Mouse (Mus musculus): ENCODE measurements around the gene Smim8.
"Not testable (repeated sequence)": the region's sequence is repeated elsewhere in the genome, so short reads cannot be mapped to it uniquely, and the experiment has no call there.

The Smim8 gene

DNA sequence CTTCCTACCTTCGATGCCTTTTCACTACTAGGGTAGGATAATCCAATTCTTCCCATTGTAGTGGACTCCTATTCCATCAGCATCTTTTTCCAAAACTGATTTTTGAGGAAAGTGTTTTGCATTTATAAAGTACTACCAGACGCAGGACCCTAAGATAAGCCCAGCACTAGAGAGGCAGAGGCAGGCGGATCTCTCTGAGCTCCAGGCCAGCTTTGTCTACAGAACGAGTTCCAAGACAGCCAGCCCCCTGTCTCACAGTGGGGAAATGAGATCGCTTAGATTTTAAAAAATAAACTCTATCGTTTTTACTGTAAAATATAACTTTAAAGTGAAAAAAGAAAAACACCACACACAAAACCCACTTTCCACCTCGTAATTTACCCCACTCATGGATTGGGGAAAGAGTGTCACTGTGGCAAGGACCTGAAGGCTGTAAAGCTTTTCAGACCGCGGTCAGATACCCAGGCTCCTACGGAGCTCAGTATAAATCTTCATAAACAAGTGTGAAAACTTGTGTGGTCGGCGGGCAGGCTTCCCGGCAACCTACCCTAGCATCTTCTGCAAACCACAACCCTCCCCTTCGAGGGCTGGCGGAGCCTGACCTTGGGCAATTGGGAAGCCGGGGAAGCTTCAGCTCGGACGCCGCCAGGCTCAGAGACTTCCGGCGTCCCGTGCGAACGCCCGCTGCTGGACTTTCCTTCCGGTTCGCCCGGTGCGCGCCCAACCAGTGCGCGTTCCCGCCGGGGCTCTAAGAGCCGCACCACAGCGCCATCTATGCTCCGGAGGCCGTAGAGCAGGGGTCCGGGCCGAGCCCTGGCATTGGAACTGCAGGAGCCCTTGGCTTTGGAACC lies at the start of gene Smim8:
TSS of gene Smim8 (minus strand) at position 747 of the 851 bp plus-strand sequence.
- peak; percentile 94 for DNase-seq (ENCODE audit: low read depth, low spot score)

DNA sequence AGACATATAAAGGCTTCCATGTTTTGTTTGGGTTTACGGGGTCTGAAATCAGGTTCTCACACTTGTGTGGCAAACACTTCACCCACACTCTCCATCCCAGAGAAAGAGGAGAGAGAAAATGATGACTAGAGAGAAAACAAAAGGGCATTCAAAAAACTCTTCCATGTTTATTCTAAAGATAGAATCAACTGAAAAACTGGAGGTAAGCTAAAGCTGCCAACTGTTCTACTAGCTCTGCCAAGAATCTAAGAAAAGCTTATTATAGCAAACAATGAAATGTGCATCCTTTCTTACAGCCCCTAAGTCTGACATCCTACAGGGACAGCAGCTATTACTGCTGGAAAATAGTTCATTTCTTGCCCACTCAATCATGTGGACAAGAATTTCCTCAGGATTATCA lies 45.7 kb upstream of the Smim8 start:
- no peak for DNase-seq (ENCODE audit: low read depth, low spot score)

DNA sequence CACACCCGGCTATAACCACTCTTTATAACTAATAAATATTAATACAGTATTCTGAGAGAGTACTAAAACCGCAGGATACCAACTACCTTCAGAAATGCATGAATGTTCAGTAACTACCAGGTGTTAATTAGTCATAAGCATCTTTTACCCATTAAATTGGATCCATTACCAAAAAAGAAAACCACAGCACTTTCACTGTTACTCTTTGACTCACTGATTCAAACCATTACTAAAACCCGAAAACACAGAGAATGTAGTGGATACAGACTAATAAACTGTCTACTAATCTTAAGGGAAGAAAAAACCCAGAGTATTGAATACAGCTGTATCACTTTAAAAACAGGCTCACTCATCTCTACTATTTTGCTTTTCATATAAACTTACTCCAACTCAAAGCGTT lies 41.7 kb upstream of the Smim8 start:
- DNase-seq (ENCODE audit: low read depth, low spot score): no peak

DNA sequence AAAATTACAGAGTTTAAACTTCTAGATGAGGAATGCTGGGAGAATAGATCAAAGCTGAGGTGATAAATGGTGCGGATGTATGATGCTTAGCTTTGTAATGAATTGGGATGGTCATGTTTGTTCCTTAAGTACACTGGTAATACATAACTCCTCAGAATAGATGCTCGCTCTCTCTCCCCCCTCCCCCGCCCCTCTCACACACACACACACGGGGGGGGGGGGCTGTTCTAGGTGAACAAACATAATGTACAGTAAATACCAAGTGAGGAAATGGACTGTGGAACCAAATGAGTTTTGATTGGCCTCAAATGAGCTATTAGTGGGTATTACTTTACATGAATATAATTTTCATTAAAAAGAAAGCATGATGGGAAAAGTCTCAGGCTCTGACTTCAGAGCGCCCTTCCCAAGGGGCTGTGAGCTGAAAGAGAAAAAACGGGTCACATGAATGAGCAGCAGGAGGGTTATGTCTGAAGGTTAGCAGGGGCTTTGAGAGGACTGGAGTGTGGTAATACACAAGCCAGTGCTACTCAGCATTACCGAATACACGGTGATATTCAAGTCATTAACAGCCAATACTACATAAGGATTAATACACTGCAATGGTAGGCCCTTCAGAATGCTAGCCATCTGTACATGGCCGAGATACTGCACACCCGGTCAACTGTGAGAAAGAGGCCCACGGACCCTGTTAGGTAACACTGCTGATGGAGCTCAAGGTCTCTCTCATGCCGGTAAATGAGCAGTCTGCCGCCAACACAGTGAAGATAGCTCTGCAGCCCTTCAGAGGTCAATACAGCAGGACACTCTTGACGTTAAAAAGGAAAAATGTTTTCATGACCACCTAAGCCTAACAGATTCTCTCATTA lies 23.2 kb upstream of the Smim8 start:
- DNase-seq (ENCODE audit: low read depth, low spot score): no peak

DNA sequence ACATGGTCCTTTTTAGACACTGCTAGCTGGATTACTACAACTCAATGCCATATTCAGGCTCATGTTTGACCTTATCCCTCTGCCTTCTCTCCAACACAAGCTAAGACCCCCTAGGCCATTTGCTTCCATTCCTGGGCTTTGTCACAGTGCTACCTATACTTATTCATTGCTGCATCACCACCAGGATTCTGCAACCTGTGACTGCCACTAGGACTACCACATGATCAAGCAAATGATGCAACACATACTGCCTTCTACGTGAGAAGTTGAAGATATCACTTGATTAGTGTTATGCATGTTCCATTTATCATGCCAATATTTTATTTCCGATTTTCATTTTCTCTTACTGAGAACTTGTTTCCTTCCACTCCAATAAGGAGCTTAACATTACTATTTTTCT lies 19.8 kb upstream of the Smim8 start:
- no peak for DNase-seq (ENCODE audit: low read depth, low spot score)

DNA sequence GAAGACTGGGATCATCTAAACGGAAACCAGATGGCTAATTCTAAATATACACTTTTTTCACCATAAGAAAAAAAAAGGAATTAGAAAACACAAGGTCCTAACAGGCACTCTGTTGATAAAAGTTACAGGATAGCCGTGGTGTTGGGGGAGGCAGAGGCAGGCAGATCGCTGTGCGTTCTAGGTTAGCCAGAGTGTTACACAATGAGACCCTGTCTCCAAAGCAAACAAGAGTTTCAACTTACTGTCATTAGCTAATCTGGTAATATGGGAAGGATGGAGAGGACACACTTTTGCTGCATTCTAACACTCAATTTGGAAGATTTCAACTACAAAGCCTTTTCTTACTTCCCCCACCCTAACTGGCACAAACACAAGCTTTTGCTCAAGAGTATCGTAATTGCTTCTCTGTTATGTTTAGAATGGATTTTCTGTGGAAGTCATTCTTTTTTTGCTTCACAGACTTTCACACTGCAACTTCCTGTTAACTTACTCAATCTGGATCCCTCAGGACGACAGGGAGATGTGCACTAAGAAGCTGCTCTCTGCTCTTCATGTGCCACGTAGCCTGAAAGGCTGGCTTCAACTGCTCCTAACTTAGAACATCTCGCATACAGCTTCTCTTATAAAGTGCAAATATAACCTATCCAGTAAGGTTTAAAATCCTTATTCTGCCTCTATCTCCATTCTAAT lies 19.2 kb upstream of the Smim8 start:
- no peak for DNase-seq (ENCODE audit: low read depth, low spot score)

DNA sequence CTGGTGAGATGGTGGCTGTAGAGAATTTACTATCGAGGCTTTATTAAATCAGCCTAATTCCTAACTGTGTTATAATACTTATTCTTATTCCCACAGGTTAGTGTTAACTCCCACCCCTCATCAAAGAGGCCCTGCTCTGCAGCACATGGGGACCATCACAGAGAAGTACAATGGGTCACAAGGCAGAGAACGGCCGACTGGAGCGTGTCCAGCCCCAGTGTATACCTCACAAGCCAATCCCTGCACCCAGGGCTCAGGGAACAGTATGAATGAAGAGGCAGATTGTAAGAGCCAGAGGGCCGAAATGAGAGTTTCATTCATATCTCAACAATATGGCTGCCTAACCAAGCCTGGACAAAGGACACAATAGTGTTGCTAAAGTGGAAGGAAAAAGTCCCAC lies 18.1 kb upstream of the Smim8 start:
- no peak for DNase-seq (ENCODE audit: low read depth, low spot score)

DNA sequence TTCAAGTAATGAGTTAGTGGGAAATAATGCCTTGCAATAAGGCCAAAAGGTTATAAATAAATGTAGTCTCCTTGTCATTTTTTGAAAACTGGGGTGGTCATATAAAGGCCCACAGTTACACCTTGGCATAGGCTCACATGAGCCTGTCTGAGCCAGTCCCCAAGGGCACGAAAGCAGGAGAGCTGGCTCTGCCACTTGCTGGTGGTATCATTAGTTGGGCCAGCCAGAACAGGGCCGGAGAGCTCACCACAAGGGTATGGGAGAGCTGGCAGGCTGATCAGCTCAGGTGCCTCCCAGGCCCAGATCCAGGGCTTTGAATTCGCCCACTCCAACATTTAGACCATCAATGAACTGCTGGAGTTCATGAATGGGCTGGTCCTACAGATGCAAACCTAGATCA lies 8.3 kb upstream of the Smim8 start:
- no peak for DNase-seq (ENCODE audit: low read depth, low spot score)

DNA sequence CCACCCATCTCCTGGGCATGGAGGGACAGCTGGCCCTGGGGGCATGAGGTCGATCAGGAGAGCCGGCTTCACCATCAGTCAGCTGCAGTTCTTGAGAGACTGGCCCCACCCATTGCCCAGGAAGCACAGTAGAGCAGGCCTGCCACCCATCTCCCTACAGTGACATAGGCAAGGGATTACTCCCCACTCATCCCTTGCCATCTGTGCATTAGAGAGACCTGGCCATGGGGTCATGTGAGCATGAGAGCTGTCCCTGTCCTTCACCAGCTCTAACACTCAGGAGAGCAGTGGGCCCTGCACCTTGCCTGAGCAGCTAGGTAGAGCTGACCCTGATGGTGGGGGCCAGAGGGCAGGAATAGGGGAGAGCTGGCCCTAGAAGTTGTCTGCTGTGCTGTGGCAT lies 7.4 kb upstream of the Smim8 start:
- no peak for DNase-seq (ENCODE audit: low read depth, low spot score)

DNA sequence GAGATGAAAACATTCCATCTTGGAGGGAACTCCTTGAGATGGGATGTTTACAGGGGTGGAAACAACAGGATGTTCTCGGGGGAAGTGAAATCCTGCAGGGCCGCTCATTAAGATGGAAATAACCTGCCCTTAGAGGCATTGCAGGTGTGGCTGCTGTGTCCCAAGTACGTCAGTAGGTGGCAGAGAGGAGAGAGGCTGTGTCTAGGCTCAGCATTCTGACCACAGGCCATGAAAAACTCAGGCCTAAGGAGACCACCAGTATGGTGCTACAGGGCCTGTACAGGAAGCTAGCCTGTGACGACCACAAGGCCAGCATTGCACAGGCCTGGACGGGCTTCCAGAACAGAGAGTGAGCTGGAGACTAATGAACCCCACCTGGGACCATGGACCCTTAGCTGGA lies 6.6 kb upstream of the Smim8 start:
- no peak for DNase-seq (ENCODE audit: low read depth, low spot score)

DNA sequence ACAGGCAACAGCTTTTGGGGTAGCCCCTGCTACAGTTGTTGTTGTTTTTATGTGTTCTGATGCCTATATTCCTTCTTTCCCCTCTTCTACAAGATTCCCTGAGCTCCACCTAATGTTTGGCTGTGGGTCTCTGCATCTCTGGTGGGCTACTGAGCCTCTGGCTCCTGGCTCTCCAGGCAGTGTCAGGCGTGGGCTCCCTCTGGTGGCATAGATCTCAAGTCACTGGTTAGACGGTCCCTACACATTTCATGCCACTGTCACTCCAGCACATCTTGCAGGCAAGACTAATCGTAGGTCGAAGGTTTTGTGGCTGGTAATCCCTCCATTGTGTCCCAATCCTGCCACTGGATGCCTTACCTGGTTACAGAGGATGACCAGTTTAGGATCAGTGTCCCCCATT lies 4.5 kb upstream of the Smim8 start:
- DNase-seq (ENCODE audit: low read depth, low spot score): no peak

DNA sequence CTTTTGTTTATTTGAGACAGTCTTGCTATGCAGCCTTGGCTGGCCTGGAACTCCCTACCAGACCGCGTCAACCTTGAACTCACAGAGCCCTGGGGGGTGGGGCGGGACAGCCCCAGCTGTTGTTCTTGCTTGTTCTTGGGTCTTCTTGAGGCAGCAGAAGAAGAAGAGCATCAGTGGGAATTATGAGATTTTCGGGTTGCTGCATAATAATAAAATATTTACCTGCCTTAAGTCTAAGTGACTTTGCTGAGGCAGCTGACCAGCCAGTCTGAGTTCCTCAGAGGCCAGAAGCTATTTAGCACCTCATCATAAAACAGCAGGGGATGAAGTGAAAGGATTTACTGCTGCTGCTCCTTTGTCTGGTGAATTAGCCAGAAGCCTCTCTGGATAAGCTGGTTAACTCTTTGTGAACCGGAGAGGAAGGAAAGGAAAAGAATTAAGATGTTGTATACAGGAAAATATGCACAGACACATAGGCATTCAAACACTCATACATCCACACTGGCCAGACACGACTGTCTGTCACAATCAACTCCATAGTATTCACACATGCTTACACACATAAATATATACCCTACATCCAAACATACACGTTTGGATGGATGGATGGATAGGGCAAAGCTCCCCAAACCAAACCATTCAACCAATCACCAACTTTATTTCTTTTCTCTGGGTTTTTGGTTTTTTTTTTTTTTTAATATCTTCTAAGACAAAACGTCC lies 6.4 kb downstream of the Smim8 start:
- peak; percentile 71 for DNase-seq (ENCODE audit: low read depth, low spot score)

DNA sequence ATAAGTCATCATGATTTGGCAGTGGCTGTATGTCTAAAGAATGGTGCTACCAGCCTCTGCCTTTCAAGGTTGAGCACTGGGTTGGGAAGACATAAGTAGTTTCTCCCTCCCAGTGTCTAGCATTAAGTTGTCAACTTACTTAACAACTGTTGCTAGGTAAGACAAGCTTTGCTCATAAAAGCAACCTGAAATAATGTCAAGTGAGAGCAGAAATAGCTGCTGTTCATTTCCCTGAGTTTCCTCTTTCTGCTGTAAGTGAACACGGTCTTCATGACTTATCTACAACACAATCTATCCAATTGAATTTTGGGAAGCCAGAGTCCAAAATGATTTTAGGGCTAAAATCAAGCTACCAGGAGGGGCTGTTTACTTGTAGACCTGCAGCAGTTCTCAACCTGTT lies 22.1 kb downstream of the Smim8 start, which contains the start of gene Gm136:
TSS of gene Gm136 (minus strand) at position 101 of the 400 bp plus-strand sequence.
- DNase-seq (ENCODE audit: low read depth, low spot score): no peak

DNA sequence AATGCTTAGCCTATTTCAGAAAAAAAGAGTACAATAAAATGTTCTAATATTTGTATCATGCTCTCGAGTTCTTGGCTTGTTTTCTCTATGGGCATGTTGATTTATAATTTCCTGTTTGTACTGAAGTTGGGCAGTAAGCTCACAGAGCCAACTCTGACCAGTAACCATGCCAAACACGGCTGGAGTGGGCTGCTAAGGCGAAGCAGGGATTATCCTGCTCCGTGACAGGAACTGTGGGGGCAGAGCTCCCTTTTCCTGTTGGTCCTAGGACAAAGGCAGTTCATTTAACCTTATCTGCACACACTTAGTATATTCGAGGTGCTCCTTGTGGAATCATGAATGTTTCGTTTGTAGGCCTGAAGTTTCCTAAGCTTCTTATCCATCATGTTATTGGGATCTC lies 29.0 kb downstream of the Smim8 start:
- DNase-seq (ENCODE audit: low read depth, low spot score): no peak

DNA sequence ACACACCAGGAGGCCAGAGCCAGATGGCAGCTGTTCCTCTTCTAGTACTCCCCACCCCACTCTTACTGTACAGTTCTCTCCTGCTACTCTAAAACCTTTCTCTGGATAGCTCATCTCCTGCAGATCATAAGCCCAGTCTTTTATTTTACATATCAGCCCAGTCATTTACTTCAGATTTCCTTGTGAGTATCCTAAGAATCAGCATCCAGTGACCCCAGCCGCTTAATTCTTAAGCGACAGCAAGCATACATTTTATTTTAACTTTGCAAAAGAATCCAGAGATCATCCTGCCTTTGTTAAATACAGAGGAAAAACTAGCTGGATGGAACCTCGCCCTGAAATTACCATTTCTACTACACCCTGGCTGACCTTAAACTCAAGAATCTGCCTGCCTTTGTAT lies 43.8 kb downstream of the Smim8 start:
- no peak for DNase-seq (ENCODE audit: low read depth, low spot score)

DNA sequence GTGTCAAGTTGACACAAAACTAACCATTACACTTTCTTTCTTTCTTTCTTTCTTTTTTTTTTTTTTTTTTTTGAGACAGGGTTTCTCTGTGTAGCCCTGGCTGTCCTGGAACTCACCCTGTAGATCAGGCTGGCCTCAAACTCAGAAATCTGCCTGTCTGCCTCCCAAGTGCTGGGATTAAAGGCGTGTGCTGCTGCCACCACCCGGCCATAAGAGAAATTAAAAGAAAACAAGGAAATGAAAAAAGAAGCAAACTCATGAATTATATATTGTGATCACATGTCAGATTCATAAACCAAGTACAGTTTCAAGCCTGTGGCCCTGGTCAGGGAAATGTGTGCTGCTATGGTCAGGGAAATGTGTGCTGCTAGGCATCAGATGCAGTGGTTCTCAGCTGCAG lies 44.8 kb downstream of the Smim8 start:
- DNase-seq (ENCODE audit: low read depth, low spot score): not testable (repeated sequence)

DNA sequence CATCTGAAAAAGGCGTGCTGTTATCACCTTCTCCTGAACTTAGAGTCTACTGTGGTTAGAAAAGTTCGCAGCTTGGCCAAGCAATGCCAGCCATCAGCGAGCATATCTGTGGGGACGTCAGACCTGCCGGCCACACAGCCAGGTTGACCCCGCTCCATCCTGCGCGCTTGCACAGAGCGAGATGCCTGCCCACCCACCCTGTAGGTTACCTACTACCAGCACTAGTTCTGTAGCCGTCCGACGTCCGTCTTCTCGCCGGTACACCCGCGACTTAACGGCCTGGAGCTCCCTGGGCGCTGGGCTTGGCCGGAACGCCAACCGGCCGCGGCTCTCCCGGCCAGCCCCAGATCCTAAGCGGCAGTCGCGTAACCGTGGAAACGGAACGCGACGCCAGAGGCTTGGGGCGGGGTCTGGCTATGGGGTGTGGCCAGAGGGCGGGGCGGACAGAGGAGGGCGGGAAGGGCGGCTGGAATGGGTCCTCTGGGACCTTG lies 48.3 kb downstream of the Smim8 start, which contains the start of gene Cfap206:
TSS of gene Cfap206 (minus strand) at position 356 of the 491 bp plus-strand sequence.
- peak; percentile 86 for DNase-seq (ENCODE audit: low read depth, low spot score)

DNA sequence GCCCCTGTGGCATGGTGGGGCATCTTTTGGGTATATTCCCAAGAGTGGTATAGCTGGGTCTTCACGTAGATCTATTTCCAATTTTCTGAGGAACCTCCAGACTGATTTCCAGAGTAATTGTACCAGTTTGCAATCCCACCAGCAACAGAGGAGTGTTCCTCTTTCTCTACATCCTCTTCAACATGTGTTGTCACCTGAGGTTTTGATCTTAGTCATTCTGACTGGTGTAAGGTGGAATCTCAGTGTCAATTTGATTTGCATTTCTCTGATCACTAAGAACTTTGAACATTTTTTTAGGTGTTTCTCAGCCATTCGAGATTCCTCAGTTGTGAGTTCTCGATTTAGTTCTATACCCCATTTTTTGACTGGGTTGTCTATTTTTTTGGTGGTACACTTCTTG lies 52.5 kb downstream of the Smim8 start:
- not testable (repeated sequence) for DNase-seq (ENCODE audit: low read depth, low spot score)

DNA sequence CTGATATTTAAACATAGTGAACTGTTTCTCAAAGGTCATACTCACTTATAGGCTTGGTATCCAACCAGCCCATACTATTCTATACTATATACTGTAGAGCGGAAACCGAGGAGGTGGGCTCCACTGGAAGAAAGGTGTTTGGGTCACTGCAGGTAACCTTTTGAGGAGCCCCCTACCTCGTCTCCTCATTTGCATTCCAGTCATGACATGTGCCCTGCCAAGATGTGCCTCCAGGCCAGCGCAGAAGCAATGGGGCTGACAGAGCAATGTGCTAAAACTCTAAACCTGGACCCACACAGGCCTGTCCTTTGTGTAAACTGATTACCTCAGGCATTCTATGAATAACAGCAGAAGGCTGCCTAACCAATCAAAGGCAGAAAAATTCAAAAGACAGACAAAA lies 53.9 kb downstream of the Smim8 start:
- no peak for DNase-seq (ENCODE audit: low read depth, low spot score)

DNA sequence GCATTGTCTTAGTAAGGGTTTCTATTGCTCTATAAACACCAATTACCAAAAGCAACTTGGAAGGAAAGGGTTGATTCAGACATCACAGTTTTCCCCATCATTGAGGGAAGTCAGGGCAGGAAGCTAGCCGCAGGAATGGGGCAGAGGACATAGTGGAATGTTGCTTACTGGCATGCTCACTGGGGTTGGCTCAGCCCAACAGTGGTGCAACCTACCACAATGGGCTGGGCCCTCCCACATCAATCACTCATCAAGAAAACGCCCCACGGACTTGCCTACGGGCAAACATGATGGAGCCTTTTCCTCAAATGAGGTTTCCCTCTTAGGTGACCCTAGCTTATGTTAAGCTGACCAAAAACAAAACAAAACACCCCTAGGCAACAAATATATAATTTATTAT lies 55.0 kb downstream of the Smim8 start:
- DNase-seq (ENCODE audit: low read depth, low spot score): no peak

All from mesoderm, embryonic 11.5 days (tissue).